Mouse (Mus musculus): Measurements from ENCODE around the gene Ehmt2.
A peak's percentile ranks its signal among the peaks of the same experiment; 100 is the strongest.

Ehmt2 gene

GRCm38 (mm10) chr17:34898160-34898586, at the start of gene Ehmt2, which contains the start of gene C2:
Gene Ehmt2, plus strand, starts transcription at chr17:34898469.
Gene C2, minus strand, starts transcription at chr17:34898265.
- peak; percentile 76 for DNase-seq (ENCODE audit: low read depth, low spot score)

- DNase-seq (ENCODE audit: low read depth, low spot score): peak; percentile 96
Measured at GRCm38 (mm10) chr17:34849722-34850516, 48.4 kb upstream of the Ehmt2 start, which contains the start of the genes Skiv2l and Nelfe. Gene Skiv2l, minus strand, starts transcription at chr17:34850210. Gene Nelfe, plus strand, starts transcription at chr17:34850391.

GRCm38 (mm10) chr17:34850517-34851125, 47.6 kb upstream of the Ehmt2 start:
- DNase-seq (ENCODE audit: low read depth, low spot score): no peak

- DNase-seq (ENCODE audit: low read depth, low spot score): no peak
Measured at GRCm38 (mm10) chr17:34853511-34853910, 44.8 kb upstream of the Ehmt2 start.

- DNase-seq (ENCODE audit: low read depth, low spot score): no peak
Measured at GRCm38 (mm10) chr17:34854761-34855160, 43.5 kb upstream of the Ehmt2 start.

- DNase-seq (ENCODE audit: low read depth, low spot score): peak; percentile 25
Measured at GRCm38 (mm10) chr17:34855825-34856224, 42.4 kb upstream of the Ehmt2 start.

- DNase-seq (ENCODE audit: low read depth, low spot score): no peak
Measured at GRCm38 (mm10) chr17:34858670-34859069, 39.6 kb upstream of the Ehmt2 start.

- no peak for DNase-seq (ENCODE audit: low read depth, low spot score)
Measured at GRCm38 (mm10) chr17:34860514-34860913, 37.8 kb upstream of the Ehmt2 start.

GRCm38 (mm10) chr17:34861704-34862415, 36.4 kb upstream of the Ehmt2 start:
- no peak for DNase-seq (ENCODE audit: low read depth, low spot score)

GRCm38 (mm10) chr17:34862416-34863081, 35.7 kb upstream of the Ehmt2 start, which contains the start of gene Cfb:
Gene Cfb, minus strand, starts transcription at chr17:34862518.
- no peak for DNase-seq (ENCODE audit: low read depth, low spot score)

- DNase-seq (ENCODE audit: low read depth, low spot score): no peak
Measured at GRCm38 (mm10) chr17:34865981-34866380, 32.3 kb upstream of the Ehmt2 start.

GRCm38 (mm10) chr17:34874321-34874720, 23.9 kb upstream of the Ehmt2 start:
- DNase-seq (ENCODE audit: low read depth, low spot score): no peak

GRCm38 (mm10) chr17:34879336-34879879, 18.9 kb upstream of the Ehmt2 start, which contains the start of gene Zbtb12:
Gene Zbtb12, plus strand, starts transcription at chr17:34879483.
- peak; percentile 25 for DNase-seq (ENCODE audit: low read depth, low spot score)

GRCm38 (mm10) chr17:34881166-34881565, 17.1 kb upstream of the Ehmt2 start:
- DNase-seq (ENCODE audit: low read depth, low spot score): no peak

GRCm38 (mm10) chr17:34881683-34882310, 16.5 kb upstream of the Ehmt2 start, which contains the start of gene Gm20547:
Gene Gm20547, minus strand, starts transcription at chr17:34882042.
- peak; percentile 31 for DNase-seq (ENCODE audit: low read depth, low spot score)

- no peak for DNase-seq (ENCODE audit: low read depth, low spot score)
Measured at GRCm38 (mm10) chr17:34883332-34883731, 14.9 kb upstream of the Ehmt2 start.

- DNase-seq (ENCODE audit: low read depth, low spot score): no peak
Measured at GRCm38 (mm10) chr17:34884704-34885103, 13.6 kb upstream of the Ehmt2 start.

GRCm38 (mm10) chr17:34885615-34886014, 12.7 kb upstream of the Ehmt2 start:
- no peak for DNase-seq (ENCODE audit: low read depth, low spot score)

GRCm38 (mm10) chr17:34887942-34888341, 10.3 kb upstream of the Ehmt2 start:
- no peak for DNase-seq (ENCODE audit: low read depth, low spot score)

- DNase-seq (ENCODE audit: low read depth, low spot score): peak; percentile 45
Measured at GRCm38 (mm10) chr17:34890074-34890743, 8.1 kb upstream of the Ehmt2 start.

Measured in R1 (cell line).